Mouse (Mus musculus) embryonic facial prominence, embryonic 14.5 days (tissue): ENCODE data around the gene Olfr553. TPM values are rescaled to one million over a fixed set of nuclear protein-coding genes. Genes with fewer than 3 reads are reported as not detected.
"Not testable (repeated sequence)": the region's sequence is repeated elsewhere in the genome, so short reads cannot be mapped to it uniquely, and the experiment has no call there.

Experiments
- ATAC-seq: fragments of 200-750 bp; cut with Nextera tagmentation; 2 replicates; pipeline ENCODE4 v1.8.0; 2017; ENCODE audit warnings: low read depth, moderate number of reproducible peaks, moderate TSS enrichment
- DNase-seq: peaks from one replicate; pipeline ENCODE4 v3.0.0-alpha.2; 2015; ENCODE audit warnings: low spot score
- H3K27ac ChIP-seq: fragments of 300-500 bp; sonication (generic); replicated peaks from 2 replicates; pipeline ENCODE4 v1.5.1; 2014; ENCODE audit warnings: low read depth, mild to moderate bottlenecking, low read length, moderate library complexity
- H3K27me3 ChIP-seq: fragments of 300-500 bp; sonication (generic); replicated peaks from 2 replicates; pipeline ENCODE4 v1.6.1; 2014; ENCODE audit warnings: low read length; ENCODE audit not compliant: control insufficient read depth, insufficient read depth
- H3K36me3 ChIP-seq: fragments of 300-500 bp; sonication (generic); 2 replicates; pipeline ENCODE4 v1.6.1; 2014; ENCODE audit warnings: low read length, mixed read lengths; ENCODE audit not compliant: control insufficient read depth, insufficient read depth
- H3K4me1 ChIP-seq: fragments of 300-500 bp; sonication (generic); 2 replicates; pipeline ENCODE4 v1.6.1; 2014; ENCODE audit warnings: antibody characterized with exemption, low read length; ENCODE audit not compliant: control insufficient read depth, insufficient read depth
- H3K4me2 ChIP-seq: fragments of 300-500 bp; sonication (generic); 2 replicates; pipeline ENCODE4 v1.6.1; 2014; ENCODE audit warnings: low read depth, mild to moderate bottlenecking, low read length, moderate library complexity, mixed read lengths
- H3K4me3 ChIP-seq: fragments of 300-500 bp; sonication (generic); 2 replicates; pipeline ENCODE4 v1.5.1; 2014; ENCODE audit warnings: low read depth, mild to moderate bottlenecking, low read length
- H3K9ac ChIP-seq: fragments of 300-500 bp; sonication (generic); 2 replicates; pipeline ENCODE4 v1.6.1; 2014; ENCODE audit warnings: low read depth, mild to moderate bottlenecking, low read length, moderate library complexity, mixed read lengths
- H3K9me3 ChIP-seq: fragments of 300-500 bp; sonication (generic); 2 replicates; pipeline ENCODE4 v1.6.1; 2016; ENCODE audit warnings: low read length; ENCODE audit not compliant: control insufficient read depth
- WGBS: fragments of 180-500 bp; shearing (Covaris S2); extraction: QIAGEN DNeasy Blood & Tissue Kit; methylation state at CpG from one replicate; pipeline ENCODE4 v1.1.7; 2014; 5-methylcytosine and 5-hydroxymethylcytosine counted together
- polyA plus RNA-seq: library from polyadenylated mRNA; unstranded; fragments of >200 nt; fragmentation: Nextera tagmentation; extraction: Ambion mirVana; gene quantifications from 2 replicates; pipeline ENCODE4 v1.2.1, GENCODE M21; 2014

The Olfr553 gene
- polyA plus RNA-seq = 0.08 TPM in 1 of 2 replicates, not detected in the other

- H3K27me3 ChIP-seq = no peaks in the 10 kb centered on the region
- no peaks in the 10 kb centered on the region for H3K4me1 ChIP-seq
- H3K27ac ChIP-seq = no peak within 1 kb of the TSS
- DNase-seq (no peak), ATAC-seq (no peak)
- no peaks in the 10 kb centered on the region for H3K9me3 ChIP-seq
- H3K4me2 ChIP-seq = no peak within 1 kb of the TSS
- no peak within 1 kb of the TSS for H3K4me3 ChIP-seq
- no peak within 1 kb of the TSS for H3K9ac ChIP-seq
- no peaks in the 10 kb centered on the region for H3K36me3 ChIP-seq
Measured at GRCm38 (mm10) chr7:102618118-102618517, at the start of gene Olfr553. Olfr553 (minus strand) TSS chr7:102618218.

GRCm38 (mm10) chr7:102665378-102665777, 47.4 kb upstream of the Olfr553 start:
- no peaks in the 10 kb centered on the region for H3K36me3 ChIP-seq
- 32% methylated on average over 2 of the region's 2 CpGs for WGBS

GRCm38 (mm10) chr7:102664599-102664998, 46.6 kb upstream of the Olfr553 start, which contains the start of gene Olfr556:
Olfr556 (plus strand) TSS chr7:102664899.
- H3K4me3 ChIP-seq = no peak within 1 kb of the TSS
- no peak within 1 kb of the TSS for H3K4me2 ChIP-seq
- no peak for ATAC-seq
- H3K9ac ChIP-seq = no peak within 1 kb of the TSS
- no peak for DNase-seq
- no peaks in the 10 kb centered on the region for H3K4me1 ChIP-seq
- H3K36me3 ChIP-seq = no peaks in the 10 kb centered on the region
- no peak within 1 kb of the TSS for H3K27ac ChIP-seq
- no peaks in the 10 kb centered on the region for H3K9me3 ChIP-seq
- 68% methylated on average over 3 of the region's 3 CpGs for WGBS
- H3K27me3 ChIP-seq = no peaks in the 10 kb centered on the region

More at GRCm38 (mm10) chr7:102665378-102665777, 47.4 kb upstream of the Olfr553 start:
- ATAC-seq (no peak), DNase-seq (peak; percentile 29)
- Histone ChIP-seq H3K9me3 (no peaks in the 10 kb centered on the region), H3K4me3 (no peak overlapping the region), H3K4me2 (no peak overlapping the region), H3K27me3 (no peaks in the 10 kb centered on the region), H3K9ac (no peak overlapping the region), H3K4me1 (no peaks in the 10 kb centered on the region), H3K27ac (no peak overlapping the region)

- DNase-seq (no peak), ATAC-seq (no peak)
- Histone ChIP-seq H3K27me3 (no peaks in the 10 kb centered on the region), H3K4me2 (no peak within 1 kb of the TSS), H3K27ac (no peak within 1 kb of the TSS), H3K4me1 (no peaks in the 10 kb centered on the region), H3K9me3 (no peaks in the 10 kb centered on the region), H3K4me3 (no peak within 1 kb of the TSS), H3K36me3 (no peaks in the 10 kb centered on the region), H3K9ac (no peak within 1 kb of the TSS)
- WGBS = 69% methylated on average over 1 of the region's 1 CpGs
Measured at GRCm38 (mm10) chr7:102658523-102658922, 40.5 kb upstream of the Olfr553 start, which contains the start of gene Olfr555. Olfr555 (plus strand) TSS chr7:102658823.

GRCm38 (mm10) chr7:102644945-102645344, 26.9 kb upstream of the Olfr553 start:
- H3K4me1 ChIP-seq, H3K27me3 ChIP-seq, H3K9me3 ChIP-seq, H3K36me3 ChIP-seq, H3K4me3 ChIP-seq, DNase-seq, H3K27ac ChIP-seq, H3K4me2 ChIP-seq, H3K9ac ChIP-seq, ATAC-seq: not testable (repeated sequence)
- 85% methylated on average over 2 of the region's 4 CpGs for WGBS

- no peak within 1 kb of the TSS for H3K27ac ChIP-seq
- 68% methylated on average over 1 of the region's 1 CpGs for WGBS
- H3K27me3 ChIP-seq = no peaks in the 10 kb centered on the region
- H3K4me1 ChIP-seq = no peaks in the 10 kb centered on the region
- DNase-seq = no peak
- no peaks in the 10 kb centered on the region for H3K9me3 ChIP-seq
- H3K4me2 ChIP-seq = no peak within 1 kb of the TSS
- no peak for ATAC-seq
- no peak within 1 kb of the TSS for H3K4me3 ChIP-seq
- no peaks in the 10 kb centered on the region for H3K36me3 ChIP-seq
- no peak within 1 kb of the TSS for H3K9ac ChIP-seq
Measured at GRCm38 (mm10) chr7:102638132-102638531, 20.1 kb upstream of the Olfr553 start, which contains the start of gene Olfr554. Olfr554 (plus strand) TSS chr7:102638432.

- ATAC-seq (no peak), DNase-seq (peak; percentile 8)
- no peak overlapping the region for H3K27ac ChIP-seq
- H3K4me2 ChIP-seq = no peak overlapping the region
- no peaks in the 10 kb centered on the region for H3K9me3 ChIP-seq
- WGBS = 33% methylated on average over 3 of the region's 3 CpGs
- no peaks in the 10 kb centered on the region for H3K4me1 ChIP-seq
- H3K27me3 ChIP-seq = no peaks in the 10 kb centered on the region
- no peak overlapping the region for H3K4me3 ChIP-seq
- H3K9ac ChIP-seq = no peak overlapping the region
- no peaks in the 10 kb centered on the region for H3K36me3 ChIP-seq
Measured at GRCm38 (mm10) chr7:102636665-102637064, 18.6 kb upstream of the Olfr553 start.

- 89% methylated on average over 15 of the region's 19 CpGs for WGBS
- not testable (repeated sequence) for H3K9ac ChIP-seq
Measured at GRCm38 (mm10) chr7:102620368-102620767, 2.4 kb upstream of the Olfr553 start.

GRCm38 (mm10) chr7:102619608-102620007, 1.6 kb upstream of the Olfr553 start:
- peak; percentile 60 for DNase-seq
- no peak overlapping the region for H3K4me3 ChIP-seq
- H3K9ac ChIP-seq = no peak overlapping the region
- H3K9me3 ChIP-seq = no peaks in the 10 kb centered on the region
- WGBS = 48% methylated on average over 5 of the region's 5 CpGs
- H3K36me3 ChIP-seq = no peaks in the 10 kb centered on the region
- H3K27me3 ChIP-seq = no peaks in the 10 kb centered on the region
- H3K4me2 ChIP-seq = no peak overlapping the region
- no peak overlapping the region for H3K27ac ChIP-seq
- ATAC-seq = no peak
- no peaks in the 10 kb centered on the region for H3K4me1 ChIP-seq

More at GRCm38 (mm10) chr7:102620368-102620767, 2.4 kb upstream of the Olfr553 start:
- ATAC-seq, H3K4me3 ChIP-seq, H3K36me3 ChIP-seq, H3K27ac ChIP-seq, H3K9me3 ChIP-seq, DNase-seq, H3K4me2 ChIP-seq, H3K27me3 ChIP-seq, H3K4me1 ChIP-seq: not testable (repeated sequence)
